Mouse (Mus musculus) cerebellum, adult 9-10 months (tissue): Measurements from ENCODE around the gene Ankfn1.

Experiments used
- DNase-seq: peaks from one replicate; pipeline ENCODE4 v3.0.0; 2022

Gene Ankfn1

GRCm38 (mm10) chr11:89455647-89456231 lies 321.7 kb downstream of the Ankfn1 start:
- DNase-seq, result no peak

GRCm38 (mm10) chr11:89454702-89455101 lies 322.8 kb downstream of the Ankfn1 start:
- no peak for DNase-seq

- no peak for DNase-seq
Observed at GRCm38 (mm10) chr11:89452862-89453261, 324.6 kb downstream of the Ankfn1 start.

GRCm38 (mm10) chr11:89450406-89450805 lies 327.0 kb downstream of the Ankfn1 start:
- no peak for DNase-seq

GRCm38 (mm10) chr11:89448986-89449385 lies 328.5 kb downstream of the Ankfn1 start:
- DNase-seq, result no peak

- no peak for DNase-seq
Observed at GRCm38 (mm10) chr11:89447477-89447876, 330.0 kb downstream of the Ankfn1 start.

- no peak for DNase-seq
Observed at GRCm38 (mm10) chr11:89440566-89440965, 336.9 kb downstream of the Ankfn1 start.

- DNase-seq, result peak; percentile 2
Observed at GRCm38 (mm10) chr11:89424358-89424757, 353.1 kb downstream of the Ankfn1 start.

GRCm38 (mm10) chr11:89422637-89423036 lies 354.8 kb downstream of the Ankfn1 start:
- DNase-seq, result no peak

- no peak for DNase-seq
Observed at GRCm38 (mm10) chr11:89420767-89421438, 356.6 kb downstream of the Ankfn1 start.

- no peak for DNase-seq
Observed at GRCm38 (mm10) chr11:89419863-89420262, 357.6 kb downstream of the Ankfn1 start.

GRCm38 (mm10) chr11:89418644-89419043 lies 358.8 kb downstream of the Ankfn1 start:
- DNase-seq, result no peak

GRCm38 (mm10) chr11:89416769-89417168 lies 360.7 kb downstream of the Ankfn1 start:
- DNase-seq, result no peak

- no peak for DNase-seq
Observed at GRCm38 (mm10) chr11:89408774-89409173, 368.7 kb downstream of the Ankfn1 start.

- no peak for DNase-seq
Observed at GRCm38 (mm10) chr11:89404489-89404888, 373.0 kb downstream of the Ankfn1 start.

GRCm38 (mm10) chr11:89403436-89403835 lies 374.0 kb downstream of the Ankfn1 start:
- DNase-seq, result no peak

GRCm38 (mm10) chr11:89388851-89389250 lies 388.6 kb downstream of the Ankfn1 start:
- no peak for DNase-seq

GRCm38 (mm10) chr11:89382634-89383009 lies 394.8 kb downstream of the Ankfn1 start:
- DNase-seq, result no peak

- peak; percentile 1 for DNase-seq
Observed at GRCm38 (mm10) chr11:89381782-89382633, 395.4 kb downstream of the Ankfn1 start.

GRCm38 (mm10) chr11:89370941-89371340 lies 406.5 kb downstream of the Ankfn1 start:
- DNase-seq, result no peak

- no peak for DNase-seq
Observed at GRCm38 (mm10) chr11:89370373-89370772, 407.1 kb downstream of the Ankfn1 start.

GRCm38 (mm10) chr11:89363981-89364380 lies 413.5 kb downstream of the Ankfn1 start:
- no peak for DNase-seq

- no peak for DNase-seq
Observed at GRCm38 (mm10) chr11:89360895-89361294, 416.6 kb downstream of the Ankfn1 start.

- DNase-seq, result no peak
Observed at GRCm38 (mm10) chr11:89358546-89358945, 418.9 kb downstream of the Ankfn1 start.
